Mouse (Mus musculus): ENCODE data around the gene Lim2. TPM values are rescaled to one million over a fixed set of nuclear protein-coding genes. Genes with fewer than 3 reads are reported as not detected.
"Not testable (repeated sequence)": the region's sequence is repeated elsewhere in the genome, so short reads cannot be mapped to it uniquely, and the experiment has no call there.

Lim2 gene
- not detected for polyA plus RNA-seq (2021)

GRCm38 (mm10) chr7:43427406-43427805 lies at the start of gene Lim2:
TSS of gene Lim2 (plus strand) at chr7:43427670.
- POLR2A ChIA-PET = no interaction called here

DNA sequence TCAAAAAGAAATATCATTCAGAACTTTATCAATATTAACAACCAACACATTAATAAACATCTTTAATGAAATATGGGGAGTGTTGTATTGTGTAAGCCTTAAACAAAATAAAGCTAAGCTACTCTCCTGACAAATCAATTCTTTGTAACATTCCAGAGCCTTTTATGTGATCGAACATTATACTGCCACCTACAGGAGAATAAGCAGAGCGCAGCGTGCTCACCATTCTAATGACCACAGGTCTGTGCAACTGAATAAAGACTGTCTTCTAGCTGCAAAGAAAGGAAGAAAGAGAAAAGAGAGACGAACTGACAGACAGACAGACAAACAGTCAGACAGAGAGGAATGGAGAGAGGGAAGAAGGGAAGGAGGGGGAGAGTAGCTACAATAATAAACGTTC lies 49.2 kb upstream of the Lim2 start:
- ChIA-PET POLR2A (no interaction called here), CTCF (interaction anchor here (0.6 to 1.9 kb wide), 7 partner anchors 10 to 110 kb away, joined by 3 to 6 read pairs (median 3); no protein-coding TSS in a partner anchor)
- ATAC-seq (no peak), DNase-seq (ENCODE audit: low read depth, low spot score) (no peak)
- peak; percentile 63 for TF ChIP-seq CTCF (IDR thresholded peaks at IDR 0.05)
- peaks cover 4% of the 10 kb centered on the region for H3K27me3 ChIP-seq
- in situ Hi-C loops (cut with MboI; ENCODE audit: low pct_unique_long_range_greater_than_20kb) = no loop called here

More at GRCm38 (mm10) chr7:43427406-43427805, at the start of gene Lim2:
- no peak for TF ChIP-seq CTCF (IDR thresholded peaks at IDR 0.05)
- H3K27me3 ChIP-seq = no peaks in the 10 kb centered on the region
- CTCF ChIA-PET = no interaction called here
- in situ Hi-C loops (cut with MboI; ENCODE audit: low pct_unique_long_range_greater_than_20kb) = no loop called here
- DNase-seq (ENCODE audit: low read depth, low spot score) (no peak), ATAC-seq (no peak)

DNA sequence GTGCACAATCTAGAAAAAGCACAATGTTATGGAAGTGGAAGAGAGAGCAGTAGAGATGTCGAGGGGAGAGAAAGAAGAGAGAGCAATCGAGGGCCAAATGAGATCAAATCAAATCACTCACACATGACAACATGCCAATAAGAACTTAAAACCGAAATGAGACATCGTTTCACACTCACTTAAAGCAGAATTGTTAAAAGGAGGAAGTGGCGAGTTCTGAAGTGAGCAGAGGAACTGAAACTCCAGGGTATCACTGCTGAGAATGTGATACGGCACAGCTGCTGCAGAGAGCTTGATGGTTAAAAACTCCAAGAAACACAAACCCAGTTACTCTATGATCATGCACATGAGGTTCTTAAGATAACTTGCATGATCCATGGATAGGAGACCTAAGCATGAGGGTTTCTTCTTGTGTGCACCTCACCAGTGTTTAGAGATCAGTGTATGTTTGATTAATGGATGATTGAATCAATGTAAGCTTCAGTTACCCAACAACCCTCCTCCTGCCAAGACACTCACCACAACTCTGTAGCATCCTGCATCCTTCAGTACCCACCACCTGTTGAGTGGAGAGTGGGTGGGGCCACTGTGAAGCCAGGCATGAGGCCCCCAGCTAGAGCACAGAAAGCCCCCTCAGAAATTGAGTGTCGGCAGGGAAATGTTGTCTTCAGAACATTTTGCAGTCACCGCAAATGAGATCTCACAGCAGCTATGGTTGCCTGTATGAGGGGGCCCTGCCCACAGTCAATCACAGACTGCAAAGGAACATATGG lies 34.9 kb upstream of the Lim2 start:
- TF ChIP-seq CTCF (IDR thresholded peaks at IDR 0.05) = no peak
- CTCF ChIA-PET = no interaction called here
- POLR2A ChIA-PET = no interaction called here
- in situ Hi-C loops (cut with MboI; ENCODE audit: low pct_unique_long_range_greater_than_20kb) = no loop called here
- DNase-seq (ENCODE audit: low read depth, low spot score) (no peak), ATAC-seq (no peak)
- no peaks in the 10 kb centered on the region for H3K27me3 ChIP-seq

GRCm38 (mm10) chr7:43399501-43399900 lies 28.0 kb upstream of the Lim2 start:
- in situ Hi-C loops (cut with MboI; ENCODE audit: low pct_unique_long_range_greater_than_20kb) = no loop called here
- ATAC-seq (peak; percentile 91), DNase-seq (ENCODE audit: low read depth, low spot score) (peak; percentile 49)
- TF ChIP-seq CTCF (IDR thresholded peaks at IDR 0.05) = no peak
- ChIA-PET POLR2A (no interaction called here), CTCF (interaction anchor here (0.9 kb wide), 1 partner anchor 17 kb away, joined by 3 read pairs; no protein-coding TSS in a partner anchor)
- no peaks in the 10 kb centered on the region for H3K27me3 ChIP-seq

DNA sequence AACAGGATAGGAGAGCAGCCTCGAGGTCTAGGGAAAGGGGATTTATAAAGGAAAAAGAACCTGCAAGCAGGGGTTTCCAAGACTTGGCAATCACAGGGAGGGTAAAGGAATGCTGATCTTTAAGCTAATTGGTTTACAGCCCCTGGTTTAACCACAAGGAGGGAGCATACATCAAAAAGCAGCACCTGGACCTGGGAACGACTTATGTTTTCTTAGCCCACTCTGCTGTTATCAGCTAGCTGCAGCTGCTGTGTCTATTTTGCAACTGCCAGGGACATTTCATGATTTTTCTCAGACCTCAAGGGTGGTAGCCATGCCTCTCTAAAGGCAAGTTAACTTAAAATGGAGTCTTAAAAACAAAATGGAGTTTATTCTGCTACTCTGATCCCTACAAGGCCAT lies 24.8 kb upstream of the Lim2 start:
- DNase-seq (ENCODE audit: low read depth, low spot score) = no peak
- in situ Hi-C loops (cut with MboI; ENCODE audit: low pct_unique_long_range_greater_than_20kb) = no loop called here
- TF ChIP-seq CTCF (IDR thresholded peaks at IDR 0.05) = no peak
- ATAC-seq = no peak
- H3K27me3 ChIP-seq = no peaks in the 10 kb centered on the region
- CTCF ChIA-PET = interaction anchor here (1.3 kb wide), 1 partner anchor 10 kb away, joined by 4 read pairs; no protein-coding TSS in a partner anchor
- POLR2A ChIA-PET = no interaction called here

DNA sequence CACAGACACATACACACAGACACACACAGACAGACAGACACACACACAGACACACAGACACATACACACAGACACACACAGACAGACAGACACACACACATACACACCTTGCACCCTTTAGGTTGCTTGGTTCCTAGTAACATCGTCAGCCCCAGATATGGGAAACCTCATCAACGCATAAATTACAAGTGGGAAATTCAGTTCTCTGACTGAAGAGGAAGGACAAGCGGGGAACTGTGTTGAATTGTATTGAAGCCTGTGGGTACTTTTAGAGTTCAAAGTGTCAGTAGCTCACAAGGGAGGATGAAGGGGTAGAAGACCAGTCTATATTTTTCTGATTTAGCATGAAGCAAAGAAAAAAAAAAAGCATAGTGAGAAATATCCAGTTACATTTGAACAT lies 19.9 kb upstream of the Lim2 start:
- CTCF ChIA-PET = no interaction called here
- no peaks in the 10 kb centered on the region for H3K27me3 ChIP-seq
- in situ Hi-C loops (cut with MboI; ENCODE audit: low pct_unique_long_range_greater_than_20kb) = no loop called here
- DNase-seq (ENCODE audit: low read depth, low spot score) (no peak), ATAC-seq (no peak)
- TF ChIP-seq CTCF (IDR thresholded peaks at IDR 0.05) = no peak
- POLR2A ChIA-PET = no interaction called here

DNA sequence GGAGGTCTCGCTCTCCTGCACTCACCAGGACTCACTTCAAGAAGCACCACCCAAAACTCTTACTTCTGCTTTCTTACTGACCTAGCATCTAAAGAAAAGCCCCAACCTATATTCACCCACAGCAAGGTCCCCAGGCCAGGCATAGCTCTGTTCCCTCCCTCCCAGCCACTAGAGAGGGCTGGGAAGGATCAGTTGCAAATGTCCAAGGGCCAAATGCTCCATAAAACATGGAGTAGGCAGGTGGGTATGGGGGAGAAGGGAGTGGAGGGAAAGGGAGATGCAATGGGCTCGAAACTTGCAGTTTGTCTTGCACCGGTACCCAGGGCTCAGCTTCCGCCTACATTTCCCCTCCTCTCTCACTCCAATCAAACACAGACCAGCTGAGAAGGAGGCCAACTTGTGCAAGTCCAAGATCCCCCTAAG lies 19.3 kb upstream of the Lim2 start, which contains the start of gene Siglecg:
TSS of gene Siglecg (plus strand) at position 74 of the 423 bp plus-strand sequence.
- POLR2A ChIA-PET = no interaction called here
- CTCF ChIA-PET = no interaction called here
- ATAC-seq = no peak

DNA sequence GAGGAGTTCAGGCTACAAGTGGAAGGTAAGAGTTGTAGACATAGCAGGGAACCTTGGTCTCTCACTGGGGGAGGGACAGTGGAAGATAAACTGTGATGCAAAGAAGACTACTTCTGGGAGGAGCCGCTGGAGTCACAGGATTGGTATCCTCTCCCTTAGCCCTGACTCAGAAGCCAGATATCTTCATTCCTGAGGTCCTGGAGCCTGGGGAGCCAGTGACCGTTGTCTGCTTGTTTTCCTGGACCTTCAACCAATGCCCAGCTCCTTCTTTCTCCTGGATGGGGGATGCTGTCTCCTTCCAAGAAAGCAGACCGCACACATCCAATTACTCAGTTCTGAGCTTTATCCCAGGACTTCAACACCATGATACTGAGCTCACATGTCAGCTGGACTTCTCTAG lies 18.4 kb upstream of the Lim2 start:
- ATAC-seq (peak; percentile 81), DNase-seq (ENCODE audit: low read depth, low spot score) (no peak)
- POLR2A ChIA-PET = interaction anchor here (0.6 kb wide), 1 partner anchor 11 kb away, joined by 3 read pairs; no protein-coding TSS in a partner anchor
- in situ Hi-C loops (cut with MboI; ENCODE audit: low pct_unique_long_range_greater_than_20kb) = no loop called here
- TF ChIP-seq CTCF (IDR thresholded peaks at IDR 0.05) = no peak
- CTCF ChIA-PET = interaction anchor here (1.0 kb wide), 1 partner anchor 14 kb away, joined by 5 read pairs; no protein-coding TSS in a partner anchor
- no peaks in the 10 kb centered on the region for H3K27me3 ChIP-seq

More for the DNA sequence above, 19.3 kb upstream of the Lim2 start, which contains the start of gene Siglecg:
- no peak for TF ChIP-seq CTCF (IDR thresholded peaks at IDR 0.05)
- in situ Hi-C loops (cut with MboI; ENCODE audit: low pct_unique_long_range_greater_than_20kb) = no loop called here
- DNase-seq (ENCODE audit: low read depth, low spot score) = no peak
- no peaks in the 10 kb centered on the region for H3K27me3 ChIP-seq

DNA sequence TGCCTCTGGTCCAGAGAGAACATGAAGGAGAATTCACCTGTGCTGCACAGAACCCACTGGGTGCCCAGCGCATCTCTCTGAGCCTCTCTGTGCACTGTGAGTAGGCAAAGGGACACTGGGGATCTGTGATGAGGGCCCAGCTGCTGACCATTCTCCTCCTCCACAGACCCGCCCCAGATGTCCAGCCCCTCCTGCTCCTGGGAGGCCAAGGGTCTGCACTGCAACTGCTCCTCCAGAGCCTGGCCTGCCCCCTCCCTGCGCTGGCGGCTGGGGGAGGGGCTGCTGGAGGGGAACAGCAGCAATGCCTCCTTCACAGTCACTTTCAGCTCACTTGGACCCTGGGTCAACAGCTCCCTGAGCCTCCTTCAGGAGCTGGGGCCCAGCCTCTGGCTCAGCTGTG lies 15.7 kb upstream of the Lim2 start:
- H3K27me3 ChIP-seq; in situ Hi-C loops (cut with MboI; ENCODE audit: low pct_unique_long_range_greater_than_20kb); DNase-seq (ENCODE audit: low read depth, low spot score); ATAC-seq: not testable (repeated sequence)
- ChIA-PET CTCF (interaction anchor here (1.5 to 1.6 kb wide), 2 partner anchors 9 to 11 kb away, joined by 4 to 6 read pairs; no protein-coding TSS in a partner anchor), POLR2A (interaction anchor here (0.6 kb wide), 1 partner anchor 110 kb away, joined by 3 read pairs; no protein-coding TSS in a partner anchor)

- ATAC-seq = no peak
- POLR2A ChIA-PET = no interaction called here
- in situ Hi-C loops (cut with MboI; ENCODE audit: low pct_unique_long_range_greater_than_20kb) = no loop called here
- H3K27me3 ChIP-seq = no peaks in the 10 kb centered on the region
- CTCF ChIA-PET = interaction anchor here (1.5 kb wide), 1 partner anchor 18 kb away, joined by 3 read pairs; no protein-coding TSS in a partner anchor
- no peak for TF ChIP-seq CTCF (IDR thresholded peaks at IDR 0.05)
- DNase-seq (ENCODE audit: low read depth, low spot score) = no peak
Measured at GRCm38 (mm10) chr7:43417298-43417697, 10.2 kb upstream of the Lim2 start.

DNA sequence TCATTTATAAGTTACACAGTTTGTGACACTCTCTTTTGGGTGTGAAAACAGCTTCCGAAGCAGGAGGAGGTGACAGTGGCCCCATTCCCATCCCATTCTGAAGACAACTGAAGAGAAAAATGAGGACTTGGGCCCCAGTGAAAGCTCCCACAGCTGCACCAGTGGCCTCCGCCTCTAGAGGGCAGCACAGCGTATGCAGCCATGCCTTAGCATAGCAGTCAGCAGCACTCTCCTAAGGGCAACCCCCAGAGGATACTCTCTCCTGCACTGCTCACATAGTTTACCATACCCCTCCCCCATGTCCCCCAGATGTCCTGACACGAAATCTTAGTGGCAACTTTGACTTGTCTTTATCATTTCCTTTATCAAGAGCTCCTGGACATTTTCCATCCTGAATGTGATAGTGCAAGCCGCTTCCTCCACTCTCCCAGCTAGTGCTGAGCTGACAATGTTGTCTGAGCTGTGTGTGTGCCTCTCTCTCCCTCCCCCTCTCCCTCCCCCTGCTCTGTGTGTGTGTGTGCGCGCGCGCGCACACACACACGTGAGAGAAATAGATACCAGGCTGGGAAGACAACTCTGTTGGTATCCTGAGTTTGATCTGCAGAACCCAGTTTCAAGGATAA lies 4.4 kb upstream of the Lim2 start:
- ATAC-seq (peak; percentile 98), DNase-seq (ENCODE audit: low read depth, low spot score) (no peak)
- CTCF ChIA-PET = interaction anchor here (0.6 to 3.4 kb wide), 15 partner anchors 8 to 114 kb away, joined by 3 to 17 read pairs (median 5); partner anchors contain the start of genes Etfb, Gm45233, Nkg7 and Vsig10l
- in situ Hi-C loops (cut with MboI; ENCODE audit: low pct_unique_long_range_greater_than_20kb) = no loop called here
- peak; percentile 95 for TF ChIP-seq CTCF (IDR thresholded peaks at IDR 0.05)
- POLR2A ChIA-PET = interaction anchor here (0.7 to 0.8 kb wide), 2 partner anchors 20 to 918 kb away, joined by 3 read pairs; partner anchors contain the start of gene Zfp141
- H3K27me3 ChIP-seq = no peaks in the 10 kb centered on the region
